Mouse (Mus musculus): ENCODE results near the gene Olfr1395.

GRCm38 (mm10) chr11:49186452-49186851, 44.4 kb downstream of the Olfr1395 start:
- TF ChIP-seq POLR2A (IDR thresholded peaks at IDR 0.05; ENCODE audit: low read depth, low read length) = no peak
- no peak for TF ChIP-seq CTCF (IDR thresholded peaks at IDR 0.05; ENCODE audit: borderline replicate concordance, insufficient read depth, low read length)

Measured in embryonic fibroblast, embryonic 13.5 days (primary cell).